Mouse (Mus musculus) heart, embryonic 14.5 days (tissue): ENCODE data around the gene Cacna1d. TPM values are rescaled to one million over a fixed set of nuclear protein-coding genes. Genes with fewer than 3 reads are reported as not detected.

Source experiments
- ATAC-seq: fragments of 200-750 bp; cut with Nextera tagmentation; 2 replicates; pipeline ENCODE4 v1.8.0; 2017; ENCODE audit warnings: low read depth, moderate TSS enrichment; ENCODE audit not compliant: insufficient number of reproducible peaks, insufficient read depth, low FRiP score
- H3K27ac ChIP-seq, 2 experiments: fragments of 200-500 bp in 1 of 2; fragments of 300-500 bp in 1 of 2; sonication (generic) in 1 of 2; replicated peaks in 1 of 2; 2 replicates each; pipeline ENCODE4 v1.5.1; 2012 to 2014; ENCODE audit warnings: low read depth in 2 of 2, low read length in 2 of 2, control low read depth in 1 of 2, mild to moderate bottlenecking in 1 of 2, mixed read lengths in 1 of 2; ENCODE audit not compliant: control insufficient read depth in 1 of 2, insufficient read depth in 1 of 2
- H3K27me3 ChIP-seq: fragments of 300-500 bp; sonication (generic); 2 replicates; pipeline ENCODE4 v1.6.1; 2014; ENCODE audit warnings: mild to moderate bottlenecking, low read length, control low read depth; ENCODE audit not compliant: control insufficient read depth, insufficient read depth
- H3K36me3 ChIP-seq: fragments of 300-500 bp; sonication (generic); 2 replicates; pipeline ENCODE4 v1.6.1; 2014; ENCODE audit warnings: mild to moderate bottlenecking, control low read depth, low read length, mixed read lengths; ENCODE audit not compliant: control insufficient read depth, insufficient read depth
- H3K4me1 ChIP-seq, 2 experiments: fragments of 200-500 bp in 1 of 2; fragments of 300-500 bp in 1 of 2; sonication (generic) in 1 of 2; 2 replicates each; pipeline ENCODE4 v1.6.1; 2012 to 2014; ENCODE audit warnings: low read length in 2 of 2, control low read depth in 1 of 2, mixed read lengths in 1 of 2; ENCODE audit not compliant: control insufficient read depth in 2 of 2, insufficient read depth in 2 of 2
- H3K4me2 ChIP-seq: fragments of 300-500 bp; sonication (generic); 2 replicates; pipeline ENCODE4 v1.6.1; 2014; ENCODE audit warnings: mild to moderate bottlenecking, low read length
- H3K4me3 ChIP-seq, 2 experiments: fragments of 200-500 bp in 1 of 2; fragments of 300-500 bp in 1 of 2; sonication (generic) in 1 of 2; 2 replicates each; pipeline ENCODE4 v1.5.1; 2012 to 2014; ENCODE audit warnings: low read length in 2 of 2, mild to moderate bottlenecking in 2 of 2, control low read depth in 1 of 2, low read depth in 1 of 2, moderate library complexity in 1 of 2; ENCODE audit not compliant: control insufficient read depth in 1 of 2, insufficient read depth in 1 of 2
- H3K9ac ChIP-seq: fragments of 300-500 bp; sonication (generic); 2 replicates; pipeline ENCODE4 v1.6.1; 2014; ENCODE audit warnings: mild to moderate bottlenecking, low read length
- H3K9me3 ChIP-seq: fragments of 300-500 bp; sonication (generic); 2 replicates; pipeline ENCODE4 v1.6.1; 2016; ENCODE audit warnings: low read length, control low read depth; ENCODE audit not compliant: control insufficient read depth
- WGBS: fragments of 180-500 bp; shearing (Covaris S2); extraction: QIAGEN DNeasy Blood & Tissue Kit; methylation state at CpG from one replicate; pipeline ENCODE4 v1.1.7; 2014; 5-methylcytosine and 5-hydroxymethylcytosine counted together
- polyA plus RNA-seq: library from polyadenylated mRNA; unstranded; fragments of >200 nt; fragmentation: Nextera tagmentation; extraction: Ambion mirVana; gene quantifications from 2 replicates; pipeline ENCODE4 v1.2.1, GENCODE M21; 2014

Cacna1d gene
- polyA plus RNA-seq, 1 experiment from 2014 or later, result 13.1 TPM

DNA sequence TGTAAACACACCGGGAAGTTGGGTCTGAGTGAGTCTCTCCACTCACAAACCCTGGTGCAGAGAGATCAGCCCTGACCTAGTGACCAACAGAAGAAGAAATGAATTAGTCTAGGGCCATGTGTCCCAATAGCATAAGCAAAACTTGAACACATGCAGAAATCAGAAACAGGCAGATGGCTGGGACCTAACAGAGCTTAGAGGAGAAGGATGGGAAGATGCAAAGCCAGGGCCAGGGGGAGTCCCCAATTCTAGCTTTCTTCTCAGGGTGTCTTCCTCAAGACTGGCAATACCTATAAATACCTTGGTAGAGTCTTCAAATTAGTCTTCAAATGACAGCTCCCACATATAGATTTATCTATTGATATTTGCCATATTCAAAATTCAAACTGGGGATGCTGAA is 133.2 kb downstream of the Cacna1d start:
- 0 out of 2 replicates have a peak, but pooled peaks cover 7% of the 10 kb centered on the region for H3K27me3 ChIP-seq
- ATAC-seq, result no peak
- no peaks in the 10 kb centered on the region for H3K9me3 ChIP-seq
- no peak overlapping the region for H3K4me3 ChIP-seq
- no peak overlapping the region for H3K4me2 ChIP-seq
- no peak overlapping the region for H3K27ac ChIP-seq
- WGBS, result 83% methylated on average over 1 of the region's 1 CpGs
- H3K4me1 ChIP-seq, result no peaks in the 10 kb centered on the region; a peak in 1 of 4 replicates
- H3K9ac ChIP-seq, result no peak overlapping the region
- H3K36me3 ChIP-seq, result no peaks in the 10 kb centered on the region

DNA sequence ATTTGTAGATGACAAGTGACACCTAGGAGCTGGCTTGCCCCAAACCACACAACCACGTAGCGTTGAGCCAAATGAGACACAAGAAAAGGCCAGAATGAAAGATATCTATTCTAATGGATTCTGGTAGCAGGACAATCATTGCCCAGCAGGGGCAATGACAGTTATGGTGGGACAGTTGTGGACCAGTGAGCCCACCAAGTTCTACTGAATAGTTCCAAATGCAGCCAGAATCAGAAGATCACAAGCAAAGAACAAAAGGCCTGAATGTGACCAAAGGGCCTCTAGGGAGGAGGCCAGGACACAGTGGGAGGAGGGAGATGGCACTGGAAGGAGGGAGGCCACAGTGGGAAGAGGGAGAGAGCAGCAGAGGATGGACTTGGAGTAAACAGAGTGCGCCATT is 134.8 kb downstream of the Cacna1d start:
- Histone ChIP-seq H3K27ac (no peak overlapping the region), H3K4me2 (no peak overlapping the region), H3K4me1 (peaks cover 2 to 11% of the 10 kb centered on the region in 2 experiments; a peak in 3 of 4 replicates), H3K9ac (no peak overlapping the region), H3K9me3 (no peaks in the 10 kb centered on the region), H3K36me3 (no peaks in the 10 kb centered on the region), H3K27me3 (peaks cover 10% of the 10 kb centered on the region; the same call in 1 of the 2 replicates), H3K4me3 (no peak overlapping the region)
- ATAC-seq, result no peak
- 78% methylated on average over 3 of the region's 3 CpGs for WGBS

DNA sequence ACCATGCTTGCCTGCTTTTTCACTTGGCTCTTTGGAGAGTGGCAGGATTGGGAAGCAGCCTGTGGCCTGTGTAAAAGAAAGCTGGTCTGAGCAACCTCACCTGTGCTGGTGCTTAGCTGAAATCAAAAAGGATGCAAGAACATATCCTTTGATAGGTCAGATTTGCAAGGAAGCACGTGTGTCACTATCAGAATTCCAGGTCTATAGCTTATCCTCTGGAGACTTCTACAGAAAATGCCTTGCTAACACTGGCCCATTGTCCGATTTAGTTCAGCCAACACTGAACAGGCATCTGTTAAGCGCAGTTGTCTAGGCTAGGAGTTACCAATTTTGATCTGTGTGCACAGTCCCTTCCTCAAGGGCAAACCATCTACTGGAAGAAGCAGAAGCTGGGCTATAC is 136.5 kb downstream of the Cacna1d start:
- H3K9ac ChIP-seq, result no peak overlapping the region
- 60% methylated on average over 3 of the region's 3 CpGs for WGBS

DNA sequence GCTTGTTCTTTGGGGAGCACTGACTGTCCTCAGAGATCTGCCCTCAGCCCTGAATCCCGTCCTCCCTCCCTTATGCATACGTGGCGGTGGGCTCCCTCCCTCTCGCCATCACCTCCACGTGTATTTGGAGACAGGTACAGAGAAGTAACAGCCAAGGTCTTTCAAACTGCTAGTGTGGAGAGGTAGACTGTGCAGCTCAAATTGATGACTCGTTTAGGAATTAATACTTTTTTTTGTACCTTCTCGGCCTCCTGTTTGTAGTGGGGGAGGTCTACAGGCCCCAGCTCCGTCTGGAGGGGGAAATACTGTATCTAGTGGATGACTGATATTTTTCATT is 137.2 kb downstream of the Cacna1d start:
- H3K4me1 ChIP-seq, result peaks cover 8 to 14% of the 10 kb centered on the region in 2 experiments
- no peak for ATAC-seq
- H3K27ac ChIP-seq, result no peak overlapping the region
- peak overlapping the region; percentile 80 for H3K9ac ChIP-seq
- 13% methylated on average over 8 of the region's 8 CpGs for WGBS
- H3K4me3 ChIP-seq, result peak overlapping the region; percentile 54 to 58
- H3K4me2 ChIP-seq, result peak overlapping the region; percentile 93
- no peaks in the 10 kb centered on the region for H3K9me3 ChIP-seq
- no peaks in the 10 kb centered on the region for H3K36me3 ChIP-seq
- peaks cover 10% of the 10 kb centered on the region; the same call in 1 of the 2 replicates for H3K27me3 ChIP-seq

More for the DNA sequence above, 136.5 kb downstream of the Cacna1d start:
- Histone ChIP-seq H3K4me1 (peaks cover 8 to 14% of the 10 kb centered on the region in 2 experiments), H3K36me3 (no peaks in the 10 kb centered on the region), H3K27me3 (peaks cover 10% of the 10 kb centered on the region; the same call in 1 of the 2 replicates), H3K27ac (no peak overlapping the region), H3K4me3 (no peak overlapping the region), H3K9me3 (no peaks in the 10 kb centered on the region), H3K4me2 (no peak overlapping the region)
- no peak for ATAC-seq

DNA sequence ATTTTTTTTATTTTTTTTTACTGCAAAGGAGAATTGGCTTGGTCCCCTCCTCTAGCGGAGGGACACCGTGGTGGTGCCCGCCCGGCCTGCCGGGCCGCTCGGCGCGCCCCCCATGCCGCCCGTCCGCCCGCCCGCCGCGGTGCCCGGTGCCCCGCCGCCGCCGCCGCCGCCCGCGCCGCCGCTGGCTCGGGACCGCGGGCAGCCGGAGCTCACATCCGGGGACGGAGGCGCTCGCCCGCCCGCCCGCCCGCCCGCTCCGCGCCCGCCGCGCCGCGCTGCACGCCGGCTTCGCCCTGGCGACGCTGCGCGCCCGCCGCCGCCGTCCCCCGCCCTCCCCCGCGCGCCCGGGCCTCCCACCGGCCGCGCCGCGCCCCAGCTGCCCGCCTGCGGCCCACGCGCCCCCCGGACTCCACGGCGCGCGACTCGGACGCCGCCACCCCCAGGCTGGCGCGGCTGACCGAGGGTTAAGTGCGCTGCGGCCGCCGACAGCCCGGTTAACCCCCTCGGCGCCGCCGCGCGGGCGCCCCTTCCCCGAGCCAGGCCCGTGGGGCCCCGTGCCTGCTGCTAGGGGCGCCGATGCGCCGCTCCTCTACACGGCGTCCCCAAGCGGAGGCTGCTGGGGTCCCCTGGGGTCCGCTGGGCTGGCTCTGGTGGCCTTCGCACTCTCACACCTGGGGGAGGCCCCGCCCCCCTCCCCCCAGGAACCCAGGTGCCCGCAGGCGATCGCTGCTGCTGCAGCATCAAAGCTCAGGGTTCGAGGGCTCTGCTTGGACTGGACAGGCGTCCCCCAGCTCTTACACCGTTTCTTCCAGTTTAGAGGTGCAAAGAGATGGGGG is 137.7 kb downstream of the Cacna1d start:
- 1% methylated on average over 69 of the region's 114 CpGs for WGBS
- Histone ChIP-seq H3K4me3 (peak overlapping the region; percentile 54 to 58), H3K9ac (peak overlapping the region; percentile 80), H3K36me3 (no peaks in the 10 kb centered on the region), H3K27ac (no peak overlapping the region), H3K4me1 (peaks cover 8 to 14% of the 10 kb centered on the region in 2 experiments), H3K4me2 (peak overlapping the region; percentile 93), H3K9me3 (no peaks in the 10 kb centered on the region), H3K27me3 (peaks cover 10% of the 10 kb centered on the region; the same call in 1 of the 2 replicates)
- ATAC-seq, result no peak

DNA sequence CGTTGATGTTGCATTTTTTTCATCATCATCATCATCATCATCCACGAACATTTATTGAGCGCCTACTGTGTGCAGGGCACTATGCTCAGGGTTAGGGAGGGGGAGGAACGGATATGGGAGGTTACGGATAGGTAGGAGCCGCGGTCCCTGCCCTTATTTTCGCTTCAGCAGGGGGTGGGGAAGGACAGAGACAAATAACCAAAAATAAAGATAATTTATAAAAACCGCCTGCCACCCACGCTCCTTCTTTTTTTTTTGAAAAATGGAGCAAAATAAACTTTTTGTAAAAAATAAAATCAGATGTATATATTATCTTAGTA is 138.3 kb downstream of the Cacna1d start:
- Histone ChIP-seq H3K9ac (peak overlapping the region; percentile 80), H3K36me3 (no peaks in the 10 kb centered on the region), H3K27me3 (peaks cover 10% of the 10 kb centered on the region; the same call in 1 of the 2 replicates), H3K4me1 (peaks cover 8 to 14% of the 10 kb centered on the region in 2 experiments), H3K9me3 (no peaks in the 10 kb centered on the region), H3K27ac (no peak overlapping the region), H3K4me3 (peak overlapping the region; percentile 43 to 58), H3K4me2 (peak overlapping the region; percentile 93)
- WGBS, result under 1% methylated on average over 10 of the region's 10 CpGs
- ATAC-seq, result no peak

DNA sequence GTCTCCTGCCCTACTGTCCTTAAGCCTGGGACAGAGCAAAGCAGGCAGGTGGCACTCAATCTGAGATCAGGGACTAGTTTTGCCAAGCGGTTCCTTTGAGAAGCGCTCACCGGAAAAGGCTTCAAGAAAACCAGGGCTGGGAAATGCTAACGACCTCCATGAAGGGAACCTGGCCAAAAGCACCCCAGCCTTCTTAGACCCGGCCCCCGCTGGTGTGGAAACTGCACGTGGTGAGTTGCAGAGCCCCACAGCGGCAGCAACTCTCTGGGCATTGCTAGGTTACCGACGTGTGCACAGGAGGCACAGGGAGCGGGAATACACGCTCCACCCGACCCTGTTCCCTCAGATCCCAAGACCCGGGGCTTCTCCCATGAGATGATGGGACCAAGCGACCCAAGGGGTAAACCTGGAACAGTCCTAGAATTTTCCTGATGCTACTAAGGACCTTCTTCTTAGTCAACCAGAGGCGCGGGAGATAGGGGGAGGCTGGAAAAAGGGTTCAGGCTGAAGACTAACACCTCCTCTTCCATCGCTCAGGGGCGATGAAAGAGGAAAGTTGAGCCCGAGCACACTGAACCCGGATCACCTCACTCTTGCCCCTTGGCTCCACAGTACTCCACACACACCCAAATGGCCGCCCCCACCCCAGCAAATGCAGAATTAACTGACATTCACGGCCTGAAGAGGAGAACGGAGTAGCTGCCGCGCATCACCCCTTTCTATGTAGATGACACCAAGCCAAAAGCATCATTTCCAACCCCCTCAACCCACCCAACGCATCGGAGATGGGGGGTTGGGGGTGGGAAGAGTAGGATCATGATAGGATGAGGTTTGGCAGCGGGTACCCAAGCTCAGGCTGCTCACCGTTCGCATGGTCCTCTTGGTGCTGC is 138.9 kb downstream of the Cacna1d start:
- 7% methylated on average over 31 of the region's 31 CpGs for WGBS
- no peak overlapping the region for H3K27ac ChIP-seq
- no peak for ATAC-seq

More for the DNA sequence above, 138.9 kb downstream of the Cacna1d start:
- Histone ChIP-seq H3K36me3 (no peaks in the 10 kb centered on the region), H3K27me3 (peaks cover 10% of the 10 kb centered on the region; the same call in 1 of the 2 replicates), H3K4me1 (peaks cover 8 to 14% of the 10 kb centered on the region in 2 experiments), H3K4me3 (peak overlapping the region; percentile 43 to 58), H3K4me2 (peak overlapping the region; percentile 93), H3K9ac (peak overlapping the region; percentile 80), H3K9me3 (no peaks in the 10 kb centered on the region)
